Mouse (Mus musculus): ENCODE results near the gene Tmem218.

Tmem218 gene

DNA sequence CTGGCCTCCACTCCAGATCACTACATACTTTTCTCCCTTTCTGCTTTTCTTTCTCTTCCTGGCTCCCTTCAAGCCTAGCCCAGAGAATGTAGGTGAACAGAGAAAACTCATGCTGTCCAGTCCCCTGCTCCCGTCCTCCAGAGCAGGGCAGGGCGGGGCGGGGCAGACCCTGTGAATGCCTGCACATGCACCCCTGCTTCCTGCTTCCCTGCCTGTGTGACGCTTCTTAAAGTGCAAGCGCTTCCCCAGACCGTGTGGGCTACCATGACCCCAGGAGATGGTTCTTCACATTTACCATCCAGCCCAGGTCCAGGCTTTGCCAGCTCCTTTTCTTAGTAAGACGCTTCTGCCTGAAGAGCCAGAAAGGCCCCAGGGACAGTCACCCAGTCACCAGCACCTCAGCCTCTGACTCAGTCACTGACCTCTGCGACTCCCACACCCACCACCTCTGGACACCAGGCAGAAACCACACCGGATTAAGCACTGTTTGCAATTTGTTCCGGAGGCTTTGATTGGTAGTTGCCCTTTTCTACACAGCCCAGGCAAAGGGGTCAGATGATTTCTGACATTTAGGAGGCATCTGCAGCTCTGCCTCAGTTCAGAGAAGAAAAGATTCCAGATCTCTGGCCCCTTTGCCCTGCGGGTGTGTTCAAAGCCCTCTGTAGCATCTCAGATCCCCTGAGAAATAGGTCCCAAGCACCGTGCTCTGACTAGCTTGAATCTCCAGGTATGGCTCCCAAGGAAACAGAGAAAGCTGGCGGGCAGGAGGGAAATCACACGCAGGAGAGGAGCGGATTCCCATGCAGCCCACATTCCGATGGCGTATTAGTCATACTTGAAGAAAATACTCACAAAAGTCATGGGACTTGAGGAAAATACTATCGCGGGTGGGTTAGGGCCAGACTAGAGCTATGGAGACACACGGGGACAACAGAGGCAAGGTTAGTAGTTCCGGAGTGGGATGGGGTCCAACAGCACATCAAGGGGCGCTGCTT, 24.5 kb downstream of the Tmem218 start:
- DNase-seq (ENCODE audit: low spot score) = no peak

DNA sequence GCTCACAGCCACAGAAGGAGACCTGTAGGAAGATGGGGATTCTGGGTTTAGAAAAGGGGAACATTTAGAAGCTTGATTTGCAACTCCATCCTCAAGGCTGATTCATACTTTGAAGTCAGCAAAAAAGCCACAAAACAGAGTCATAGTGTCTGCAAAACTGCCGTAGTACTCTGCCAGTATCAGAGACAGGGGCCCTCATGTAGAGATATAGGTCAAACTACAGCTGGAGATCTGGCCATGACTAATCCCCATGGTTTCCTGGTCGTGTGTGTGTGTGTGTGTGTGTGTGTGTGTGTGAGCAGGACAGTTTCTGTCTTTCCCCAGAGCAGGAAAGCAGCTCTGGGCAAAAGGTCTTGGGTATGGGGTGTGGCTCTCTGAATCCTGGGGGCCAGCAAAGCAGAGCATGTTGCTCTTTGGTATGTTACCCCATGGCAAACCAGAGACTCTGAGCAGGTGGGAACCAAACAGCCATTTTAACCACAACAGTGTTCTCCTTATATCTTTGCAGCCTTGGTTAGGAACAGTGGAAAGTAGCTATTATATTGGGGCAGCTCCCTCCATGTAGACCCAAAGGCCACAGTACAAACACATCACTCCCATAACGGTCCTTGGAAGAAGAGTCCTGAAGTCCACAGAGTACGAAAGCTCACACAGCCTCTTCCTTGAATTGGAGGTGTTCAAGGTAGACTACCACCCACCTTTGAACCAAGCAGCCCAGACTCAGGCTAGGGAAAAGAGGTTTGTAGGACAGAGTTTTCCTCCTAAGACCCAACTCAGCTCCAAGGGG, 28.1 kb downstream of the Tmem218 start:
- no peak for DNase-seq (ENCODE audit: low spot score)

DNA sequence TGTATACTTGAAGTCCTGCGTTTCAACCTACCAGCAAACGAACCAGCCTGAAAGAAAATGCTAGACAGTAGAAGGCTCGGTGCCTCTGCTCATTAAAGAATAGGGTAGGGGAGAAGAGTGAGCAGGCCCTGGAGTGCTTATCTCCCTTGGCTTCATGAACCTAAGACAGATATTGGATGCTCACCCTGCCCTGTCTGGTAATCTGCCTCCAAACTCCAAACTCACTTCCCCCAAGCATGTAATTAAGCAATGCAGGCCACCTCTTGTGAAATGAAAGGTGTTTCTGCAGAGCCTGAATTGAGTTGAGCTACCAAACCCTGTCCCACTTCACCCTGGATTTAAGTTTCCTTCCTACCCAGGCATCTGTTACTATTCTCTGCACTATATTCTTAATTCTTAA, 34.7 kb downstream of the Tmem218 start:
- no peak for DNase-seq (ENCODE audit: low spot score)

DNA sequence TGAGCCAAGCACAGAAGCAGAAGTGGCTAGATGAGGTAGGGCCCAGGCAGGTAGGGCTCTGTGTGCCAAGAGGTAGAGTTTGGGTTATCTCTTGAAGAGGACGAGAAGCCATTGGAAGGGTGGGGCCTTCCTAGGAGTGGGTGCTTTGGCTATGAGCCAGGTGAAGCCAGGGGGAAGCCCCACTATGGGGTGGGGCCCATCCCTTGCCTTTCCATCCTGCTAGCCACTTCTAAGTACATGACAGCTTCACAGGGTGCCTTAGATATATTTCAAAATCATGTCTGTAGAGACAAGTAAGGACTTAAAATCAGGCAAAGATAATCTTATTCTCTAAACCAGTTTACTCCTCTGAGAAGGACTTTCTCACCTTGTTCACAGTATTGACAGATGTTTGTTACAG, 36.6 kb downstream of the Tmem218 start:
- no peak for DNase-seq (ENCODE audit: low spot score)

DNA sequence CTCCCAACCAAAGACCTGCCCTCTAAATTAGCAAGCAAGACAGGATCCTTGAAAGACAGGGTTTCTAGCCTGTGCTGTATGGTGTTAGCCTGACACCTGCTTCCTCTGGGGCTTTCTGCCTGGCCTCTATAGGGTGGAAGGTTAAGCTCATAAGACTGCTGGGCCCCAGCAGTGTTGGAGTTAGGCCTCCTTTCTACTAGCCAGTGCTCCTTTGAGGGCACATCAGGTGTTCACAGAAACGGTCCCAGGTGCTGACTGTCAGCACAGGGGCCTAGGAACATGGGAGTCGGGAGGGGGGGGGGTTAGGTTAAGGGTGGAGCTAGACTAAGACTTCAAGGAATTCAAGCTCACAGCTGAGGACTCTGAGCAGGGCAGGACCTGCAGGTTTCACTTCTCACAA, 37.4 kb downstream of the Tmem218 start:
- no peak for DNase-seq (ENCODE audit: low spot score)

DNA sequence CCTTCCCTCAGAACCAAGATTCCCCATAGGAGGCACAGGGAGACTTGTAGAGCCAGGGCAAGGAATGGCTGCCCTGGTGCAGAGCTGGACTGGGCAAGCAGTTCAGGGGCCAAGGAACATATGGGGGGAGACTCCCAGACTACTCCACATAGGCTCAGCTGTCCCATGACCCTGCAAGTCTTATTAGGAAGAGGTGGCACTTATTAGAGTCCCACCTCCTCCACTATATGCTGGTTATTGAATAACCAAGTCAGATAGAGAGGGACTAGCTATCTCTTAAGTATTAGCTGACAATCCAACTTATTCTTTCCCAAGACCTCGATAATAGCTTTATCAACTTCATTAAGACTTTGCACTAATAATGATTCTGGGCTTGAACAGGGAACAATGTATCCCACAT, 37.8 kb downstream of the Tmem218 start:
- no peak for DNase-seq (ENCODE audit: low spot score)

DNA sequence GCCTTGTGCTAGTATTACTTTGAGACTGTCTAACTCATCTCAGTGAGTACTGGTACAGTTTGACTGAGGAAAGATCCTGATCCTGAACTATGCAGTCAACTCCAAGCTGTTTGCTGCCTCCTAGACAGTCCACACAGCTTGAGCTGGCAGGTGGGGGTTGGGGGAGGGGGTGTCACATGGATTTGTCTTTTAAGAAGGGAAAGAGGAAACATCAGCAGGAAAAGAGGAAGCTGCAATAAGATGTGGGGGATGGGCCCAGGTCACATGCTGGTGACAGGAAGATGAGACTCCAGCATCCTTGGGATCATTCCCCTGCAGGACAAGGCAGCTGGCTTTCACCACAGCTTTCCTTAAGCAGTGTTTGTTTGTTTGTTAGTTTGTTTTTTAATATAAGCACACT, 39.4 kb downstream of the Tmem218 start:
- DNase-seq (ENCODE audit: low spot score) = no peak

DNA sequence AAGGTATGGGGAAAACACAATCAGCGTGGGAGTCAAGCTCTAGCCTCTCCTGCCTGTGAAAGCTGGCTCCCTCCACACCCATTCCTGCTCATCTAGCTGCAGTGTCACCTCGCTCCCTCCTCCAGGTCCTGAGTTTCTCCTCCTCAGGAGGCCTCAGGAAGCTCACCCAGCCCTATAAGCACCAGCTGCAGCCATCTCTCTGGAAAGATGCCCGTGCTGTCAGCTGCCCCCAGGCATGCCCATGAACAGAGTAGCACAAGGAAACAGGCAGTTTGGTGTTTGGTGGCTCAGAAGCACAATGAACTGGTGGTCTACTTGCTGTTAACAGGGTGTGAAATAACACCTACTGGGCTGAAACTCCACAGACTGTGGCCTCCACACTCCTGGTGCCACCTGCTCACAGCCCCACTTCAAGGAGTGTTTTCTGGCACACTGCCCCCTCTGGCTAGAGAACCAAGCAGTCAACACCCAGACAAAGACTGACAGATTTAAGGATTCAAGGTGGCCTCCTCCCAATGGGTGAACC, 40.4 kb downstream of the Tmem218 start:
- no peak for DNase-seq (ENCODE audit: low spot score)

DNA sequence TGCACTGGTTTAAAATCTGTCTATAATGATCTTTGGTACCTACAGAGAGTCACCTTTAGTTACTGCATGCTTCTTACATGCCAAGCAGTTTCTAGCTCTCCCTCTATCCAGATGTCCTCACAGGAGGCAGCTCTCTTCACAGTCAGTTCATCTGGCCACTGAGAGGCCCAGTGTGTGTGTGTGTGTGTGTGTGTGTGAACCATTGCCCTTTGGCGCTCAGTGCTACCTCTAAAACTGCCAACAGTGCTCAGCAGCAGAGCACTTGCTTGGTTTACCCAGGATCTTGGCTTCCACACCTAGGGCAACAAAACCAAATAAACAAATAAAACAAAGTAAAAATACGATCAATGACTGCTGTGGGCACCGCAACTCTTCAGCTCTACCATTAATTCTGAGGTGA, 42.0 kb downstream of the Tmem218 start:
- no peak for DNase-seq (ENCODE audit: low spot score)

DNA sequence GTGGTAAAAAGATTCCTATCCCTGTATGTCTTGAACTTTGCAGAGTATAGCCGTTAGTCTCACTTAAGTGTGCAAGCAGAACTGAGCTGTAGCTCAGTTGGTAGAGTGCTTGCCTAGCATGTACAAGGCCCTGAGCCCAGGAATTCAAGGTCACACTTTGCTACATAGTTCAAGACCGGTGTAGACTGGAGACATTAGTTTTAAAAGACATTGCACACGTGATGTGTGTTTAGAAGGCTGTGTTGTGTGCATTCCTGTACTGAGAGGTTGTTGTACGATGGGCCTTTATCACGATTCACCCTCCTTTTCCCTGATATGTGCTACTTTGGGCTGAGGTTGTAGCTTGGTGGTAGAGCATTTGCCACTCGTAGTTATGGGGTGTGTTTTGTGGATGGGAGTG, 42.6 kb downstream of the Tmem218 start:
- DNase-seq (ENCODE audit: low spot score) = no peak

DNA sequence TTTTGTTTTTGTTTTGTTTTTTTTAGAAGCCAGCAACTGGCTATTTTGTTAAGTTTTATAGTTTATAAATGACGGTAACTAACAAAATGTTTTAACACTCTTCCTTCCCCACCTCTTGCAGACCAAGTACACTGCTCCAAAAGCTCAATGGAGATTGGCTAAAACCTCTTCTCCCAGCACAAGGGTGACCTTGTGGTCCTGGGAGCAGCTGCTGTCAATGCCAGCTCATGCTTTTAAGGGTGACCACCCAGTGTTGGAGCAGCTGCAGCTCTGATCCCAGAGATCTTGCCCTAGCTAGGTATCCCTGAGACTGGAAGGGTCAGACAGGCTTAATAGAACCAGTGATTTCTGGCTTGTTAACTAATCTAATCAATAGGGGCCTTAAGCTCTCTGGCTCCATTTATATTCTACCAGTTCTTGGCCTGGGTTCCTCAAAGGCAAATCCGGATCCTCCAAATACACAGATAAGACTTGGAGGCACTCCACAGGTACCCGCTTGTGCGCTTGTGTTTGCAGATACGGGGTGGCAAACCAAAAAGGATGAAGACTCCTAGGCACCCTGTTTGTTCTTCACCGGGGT, 46.6 kb downstream of the Tmem218 start:
- DNase-seq (ENCODE audit: low spot score) = no peak

DNA sequence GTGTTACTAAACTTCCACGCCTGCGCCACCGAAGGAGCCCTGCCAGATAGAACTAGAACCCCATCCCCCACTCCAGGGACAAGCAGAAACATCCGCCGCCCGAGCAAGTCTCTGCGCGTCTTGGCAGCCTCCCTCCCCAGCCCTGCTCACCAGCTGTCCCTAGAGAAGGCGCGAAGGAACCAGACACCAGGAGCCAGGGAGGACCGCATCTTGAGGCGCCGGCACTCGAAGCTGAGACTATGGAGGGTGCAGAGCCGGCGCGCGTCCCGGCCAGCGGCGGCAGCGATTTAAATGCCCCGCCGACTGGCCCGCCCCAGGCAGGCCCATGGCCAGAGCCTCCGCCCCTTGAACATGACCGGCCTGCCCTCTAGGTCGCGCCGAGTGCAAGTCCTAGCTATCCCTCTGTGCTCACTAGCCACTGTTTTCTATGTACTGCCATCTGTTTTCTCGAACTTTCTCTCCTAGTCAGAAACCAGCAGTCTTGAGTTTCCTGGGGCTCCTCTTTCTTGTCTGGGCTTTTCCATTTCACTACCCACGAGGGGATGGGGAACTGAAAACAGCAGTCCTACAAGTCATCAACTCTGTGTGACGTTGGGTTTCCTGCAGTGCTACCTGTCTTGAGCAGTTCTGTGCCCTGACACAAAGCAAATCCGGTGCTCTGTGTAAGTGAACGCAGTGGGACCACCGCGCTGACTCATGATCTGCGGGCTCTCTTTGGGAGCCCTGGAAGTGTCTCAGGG, 47.3 kb downstream of the Tmem218 start, which contains the start of gene Slc37a2:
Gene Slc37a2 (minus strand): TSS at position 590 of the 740 bp plus-strand sequence.
- DNase-seq (ENCODE audit: low spot score) = no peak

DNA sequence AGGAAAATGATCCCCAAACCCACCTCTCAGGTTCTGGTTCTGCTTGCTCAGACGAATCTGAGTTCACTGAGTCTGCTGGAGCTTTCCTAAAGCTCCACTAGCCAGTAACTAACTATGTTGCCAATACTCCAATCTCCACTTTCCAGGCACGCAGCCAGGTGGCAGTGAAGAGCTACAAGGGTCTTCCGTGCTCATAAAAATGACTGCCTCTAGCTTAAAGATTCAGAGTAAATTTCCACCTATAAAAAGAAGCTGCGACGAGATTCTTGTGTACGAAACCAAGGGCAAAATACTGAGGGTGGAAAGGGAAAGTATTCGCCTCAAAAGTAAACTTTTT, 47.8 kb downstream of the Tmem218 start:
- no peak for DNase-seq (ENCODE audit: low spot score)

DNA sequence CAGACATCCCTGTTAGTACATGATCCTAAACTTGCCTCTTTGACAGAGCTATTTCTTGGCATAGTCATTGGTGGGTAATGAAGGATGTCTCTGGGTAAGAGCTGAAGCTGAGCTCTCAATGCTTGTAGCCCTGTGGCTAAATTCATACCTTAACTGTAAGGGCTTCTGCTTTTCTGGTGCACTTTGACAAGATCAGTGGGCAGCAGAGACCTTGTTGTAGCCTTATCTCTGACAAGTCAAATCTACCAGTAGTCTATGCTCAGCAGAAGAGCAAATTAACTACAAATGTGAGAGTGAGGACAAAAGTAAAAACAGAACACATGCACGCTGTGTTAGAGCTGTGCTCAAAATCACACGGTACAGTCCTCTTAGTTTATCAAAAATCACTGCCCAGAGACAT, 58.6 kb downstream of the Tmem218 start:
- DNase-seq (ENCODE audit: low spot score) = no peak

Data from c-Kit-positive CD71-positive TER-119-positive erythroid progenitor cells, embryonic 14.5 days (primary cell).